Mouse (Mus musculus) layer of hippocampus, adult 18-20 months (tissue): ENCODE results near the gene Cpeb4. TPM values are rescaled to one million over a fixed set of nuclear protein-coding genes. Genes with fewer than 3 reads are reported as not detected.
A peak's percentile ranks its signal among the peaks of the same experiment; 100 is the strongest.

Experiments used
- DNase-seq, 2 experiments: peaks; one replicate each; pipeline ENCODE4 v3.0.0; 2022; ENCODE audit warnings: low spot score in 2 of 2
- total RNA-seq, 2 experiments: library from RNA; stranded (reverse); gene quantifications; 2 replicates each; pipeline ENCODE4 v1.2.3; 2021

Cpeb4 gene
- total RNA-seq, 2 experiments from 2014 or later: 148 to 155 TPM

DNA sequence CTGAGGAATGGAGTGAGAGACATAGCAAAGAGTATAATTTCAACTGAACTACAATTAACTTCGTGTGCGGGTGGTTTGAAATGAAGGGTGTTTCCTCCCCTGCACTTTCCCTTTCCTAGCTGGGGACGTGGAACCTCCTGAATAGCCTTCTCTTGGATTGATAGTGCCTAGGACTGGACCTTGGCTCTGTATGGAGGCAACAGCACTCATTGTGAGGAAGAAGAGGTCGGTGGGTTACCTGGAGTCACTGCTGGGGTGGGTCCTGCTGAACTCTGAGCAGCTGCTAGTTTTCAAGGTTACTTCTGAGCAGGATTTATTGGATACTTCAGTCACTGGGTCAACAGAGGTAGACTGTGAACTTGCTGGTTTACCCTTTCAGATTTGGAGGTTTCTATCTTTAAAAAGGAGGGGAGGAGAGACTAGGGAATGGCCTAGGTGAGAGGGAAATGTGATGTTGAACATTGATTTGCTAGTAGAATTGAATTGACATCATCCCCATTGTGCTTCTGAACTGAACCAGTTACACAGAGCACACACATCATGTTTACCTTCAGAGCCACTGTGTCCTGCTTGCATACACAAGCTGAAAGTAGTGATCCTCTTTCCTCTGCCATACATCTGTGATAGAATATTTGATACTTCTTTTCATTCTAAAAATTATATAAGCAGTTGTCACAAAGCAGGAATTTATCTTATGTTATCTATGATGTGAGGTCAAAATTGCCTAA lies 24.2 kb downstream of the Cpeb4 start:
- DNase-seq: no peak

- DNase-seq: no peak
Observed at GRCm38 (mm10) chr11:31896905-31897304, 24.9 kb downstream of the Cpeb4 start.

GRCm38 (mm10) chr11:31899166-31899565 lies 27.2 kb downstream of the Cpeb4 start:
- no peak for DNase-seq

- no peak for DNase-seq
Observed at GRCm38 (mm10) chr11:31900736-31901135, 28.7 kb downstream of the Cpeb4 start.

DNA sequence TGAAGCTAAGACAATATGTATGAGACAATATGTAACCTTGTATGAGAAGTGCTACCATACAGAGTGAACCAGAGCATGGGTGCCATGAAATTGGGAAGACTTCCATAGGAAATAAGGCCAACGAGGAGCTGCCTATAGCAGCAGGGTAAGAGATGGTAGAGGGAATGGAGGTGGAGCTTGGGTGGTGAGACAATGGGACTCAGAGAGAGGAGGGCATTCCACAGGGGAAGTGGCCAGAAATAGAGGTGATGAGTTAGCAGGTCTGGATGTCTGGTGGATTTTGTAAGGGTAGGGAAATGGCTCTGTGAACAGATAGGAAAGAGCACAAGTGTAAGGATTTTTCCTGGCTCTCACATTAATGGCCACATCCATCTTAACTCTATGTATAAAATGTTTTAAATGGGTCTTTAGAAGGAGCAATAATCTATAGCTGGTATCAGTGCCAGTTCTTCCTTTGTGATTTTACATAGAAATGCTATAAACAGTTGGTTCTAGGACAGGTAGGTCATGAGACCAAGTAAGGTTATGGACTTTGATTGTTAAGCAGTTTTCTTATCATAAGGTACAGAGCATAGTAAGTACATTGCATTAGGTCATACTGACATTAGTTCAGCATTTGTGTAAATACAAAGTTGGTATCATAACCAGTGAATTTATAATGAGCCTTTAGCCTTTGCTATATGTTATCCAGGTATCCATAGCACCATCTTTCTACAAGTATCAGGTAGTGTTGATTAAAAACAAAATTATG lies 30.4 kb downstream of the Cpeb4 start:
- no peak for DNase-seq

DNA sequence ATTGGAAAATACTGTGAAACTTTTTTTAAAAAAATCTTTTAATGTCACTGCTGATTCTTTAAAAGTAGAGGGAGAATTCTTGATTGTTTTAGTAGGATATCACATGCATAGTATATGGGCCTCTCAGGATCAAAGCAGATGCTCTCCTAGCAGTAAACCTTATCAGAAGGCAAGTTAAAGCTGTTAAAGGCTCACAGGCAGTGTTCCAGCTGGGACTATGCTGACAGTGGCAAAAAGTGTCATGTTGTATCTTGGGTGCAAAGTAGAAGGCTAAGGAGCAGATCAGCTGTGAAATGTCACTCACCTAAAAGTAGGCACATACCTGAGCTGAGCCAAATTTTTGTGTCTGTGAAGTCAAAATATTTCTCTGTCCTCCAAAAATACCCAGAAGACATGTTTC lies 34.5 kb downstream of the Cpeb4 start:
- DNase-seq: no peak

DNA sequence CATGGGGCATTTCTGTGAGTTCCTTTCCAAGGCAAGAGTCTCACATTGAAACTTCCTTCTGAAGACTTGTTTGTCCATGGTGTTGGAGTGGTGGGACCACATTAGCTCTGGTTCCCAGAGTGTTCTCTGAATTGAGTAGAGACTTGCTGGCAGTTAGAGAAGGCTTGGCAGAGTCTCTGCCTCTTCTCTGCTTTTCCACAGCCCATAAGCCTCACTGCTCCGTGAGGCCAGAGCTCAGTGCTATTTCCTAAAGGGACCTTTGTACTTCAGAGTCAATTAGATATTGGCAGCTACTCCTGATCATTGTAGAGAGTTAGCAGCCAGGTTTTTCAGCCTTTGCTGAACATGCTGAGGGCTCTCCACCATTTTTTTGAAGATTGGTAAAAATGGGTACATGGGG lies 35.6 kb downstream of the Cpeb4 start:
- DNase-seq: peak in 1 of 2 experiments; percentile 39

DNA sequence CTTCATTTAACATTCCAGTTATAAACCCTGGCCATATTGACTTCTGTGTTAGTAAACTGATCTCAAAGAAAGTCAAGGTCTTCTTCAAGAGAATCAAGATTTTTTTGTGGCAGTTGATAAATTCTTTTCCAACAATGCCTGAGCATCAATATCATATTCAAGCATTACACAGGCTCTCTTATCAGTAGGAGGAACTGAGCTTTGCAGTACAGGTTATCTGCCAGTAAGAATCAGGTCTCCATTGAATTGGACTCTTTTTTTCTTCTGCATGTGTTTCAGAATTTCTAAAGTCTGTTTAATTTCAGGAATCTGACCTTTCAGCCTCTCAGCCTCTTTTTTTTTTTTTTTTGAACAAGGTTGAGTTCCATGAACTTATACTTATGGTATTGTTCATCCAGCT lies 40.9 kb downstream of the Cpeb4 start:
- DNase-seq: no peak

- no peak for DNase-seq
Observed at GRCm38 (mm10) chr11:31917769-31918168, 45.8 kb downstream of the Cpeb4 start.

DNA sequence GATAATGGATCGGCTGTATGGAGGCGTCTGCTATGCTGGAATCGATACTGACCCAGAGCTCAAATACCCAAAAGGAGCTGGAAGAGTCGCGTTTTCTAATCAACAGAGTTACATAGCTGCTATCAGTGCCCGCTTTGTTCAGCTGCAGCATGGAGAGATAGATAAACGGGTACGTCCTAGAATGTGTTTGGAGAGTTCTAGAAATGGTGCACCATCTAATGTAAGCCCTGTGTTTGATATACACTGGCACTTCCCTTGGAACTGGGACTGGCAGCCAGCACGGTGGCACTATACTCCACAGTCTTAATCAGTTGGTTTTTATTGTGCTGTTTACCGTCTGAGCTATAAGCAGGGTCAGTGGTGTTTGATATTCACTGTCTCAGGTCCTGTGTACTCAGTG lies 58.0 kb downstream of the Cpeb4 start:
- no peak for DNase-seq

GRCm38 (mm10) chr11:31935652-31936051 lies 63.6 kb downstream of the Cpeb4 start:
- DNase-seq: no peak

DNA sequence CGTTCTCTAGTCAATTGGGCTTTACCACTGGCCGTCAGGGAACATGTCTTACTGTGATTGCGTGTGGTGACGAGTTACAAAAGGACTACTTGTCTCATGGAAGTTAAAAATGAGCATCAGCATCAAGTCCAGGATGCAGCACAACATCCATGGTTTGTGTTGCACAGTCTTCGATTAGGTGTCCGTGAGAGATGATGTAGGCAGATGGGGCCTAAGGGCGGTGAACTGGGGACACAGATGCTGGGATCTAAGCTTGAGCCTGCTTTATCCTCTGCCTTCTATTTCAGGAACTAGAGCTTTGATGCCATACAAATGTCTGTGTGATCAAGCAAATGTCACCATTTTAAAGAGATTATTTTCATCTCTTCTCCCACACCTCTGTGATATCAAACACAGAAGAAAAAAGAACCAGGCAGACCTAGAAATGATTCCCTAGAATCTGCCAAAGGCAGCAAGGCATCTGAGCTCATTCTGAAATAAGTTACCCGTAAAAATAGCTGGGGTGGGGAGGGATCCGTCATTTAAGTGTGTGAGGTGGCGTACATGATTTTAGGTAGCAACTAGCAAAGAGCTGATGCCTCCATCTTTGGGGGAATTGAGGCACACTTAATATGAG lies 65.0 kb downstream of the Cpeb4 start:
- no peak for DNase-seq

- DNase-seq: peak; percentile 67 to 81
Observed at GRCm38 (mm10) chr11:31940898-31941639, 69.1 kb downstream of the Cpeb4 start.

DNA sequence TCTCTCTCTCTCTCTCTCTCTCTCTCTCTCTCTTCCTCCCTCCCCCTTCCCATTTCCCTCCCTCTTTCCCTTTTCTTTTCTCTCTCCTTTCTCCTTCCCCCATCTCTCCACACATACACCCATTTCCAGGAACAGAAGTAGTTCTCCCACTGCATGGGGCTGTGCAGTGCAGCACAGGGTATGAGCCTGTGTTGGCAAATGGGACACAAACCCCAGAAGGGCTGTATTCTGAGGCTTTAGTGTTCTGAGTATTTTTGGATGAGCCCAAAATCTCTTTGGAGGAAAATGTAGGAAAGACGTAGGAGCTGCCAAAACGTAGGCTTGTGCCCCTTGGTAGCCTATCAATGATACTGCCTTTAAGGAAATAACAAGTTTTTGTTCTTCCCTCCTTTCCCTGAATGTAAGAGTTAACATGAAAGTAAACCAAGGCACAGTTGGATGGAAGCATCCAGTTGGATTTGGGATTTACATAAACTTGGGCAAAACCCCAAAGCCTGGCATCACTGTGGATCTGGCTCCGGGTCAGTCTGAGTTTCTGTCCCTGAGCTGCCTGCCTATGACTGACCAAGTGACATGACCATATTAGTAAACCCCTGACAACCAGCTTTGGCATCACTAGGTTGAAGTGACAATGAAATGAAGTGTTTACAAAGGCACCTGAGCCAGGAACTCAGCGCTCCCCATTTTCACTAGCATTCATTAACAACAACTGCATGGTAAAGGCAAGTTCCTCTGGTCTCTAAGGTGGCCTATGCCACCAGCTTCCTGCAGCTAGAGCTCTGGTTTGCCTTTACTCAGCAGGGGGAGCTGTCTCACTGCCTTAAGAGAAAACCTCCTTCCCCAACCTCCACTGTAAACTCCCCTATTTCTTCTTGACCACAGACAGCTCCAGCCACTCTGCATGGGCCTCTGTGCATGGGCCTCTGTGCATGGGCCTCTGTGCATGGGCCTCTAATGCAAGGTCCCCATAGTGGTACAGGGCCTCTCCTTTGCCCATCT lies 69.9 kb downstream of the Cpeb4 start:
- DNase-seq: no peak

GRCm38 (mm10) chr11:31945471-31945870 lies 73.5 kb downstream of the Cpeb4 start:
- no peak for DNase-seq

DNA sequence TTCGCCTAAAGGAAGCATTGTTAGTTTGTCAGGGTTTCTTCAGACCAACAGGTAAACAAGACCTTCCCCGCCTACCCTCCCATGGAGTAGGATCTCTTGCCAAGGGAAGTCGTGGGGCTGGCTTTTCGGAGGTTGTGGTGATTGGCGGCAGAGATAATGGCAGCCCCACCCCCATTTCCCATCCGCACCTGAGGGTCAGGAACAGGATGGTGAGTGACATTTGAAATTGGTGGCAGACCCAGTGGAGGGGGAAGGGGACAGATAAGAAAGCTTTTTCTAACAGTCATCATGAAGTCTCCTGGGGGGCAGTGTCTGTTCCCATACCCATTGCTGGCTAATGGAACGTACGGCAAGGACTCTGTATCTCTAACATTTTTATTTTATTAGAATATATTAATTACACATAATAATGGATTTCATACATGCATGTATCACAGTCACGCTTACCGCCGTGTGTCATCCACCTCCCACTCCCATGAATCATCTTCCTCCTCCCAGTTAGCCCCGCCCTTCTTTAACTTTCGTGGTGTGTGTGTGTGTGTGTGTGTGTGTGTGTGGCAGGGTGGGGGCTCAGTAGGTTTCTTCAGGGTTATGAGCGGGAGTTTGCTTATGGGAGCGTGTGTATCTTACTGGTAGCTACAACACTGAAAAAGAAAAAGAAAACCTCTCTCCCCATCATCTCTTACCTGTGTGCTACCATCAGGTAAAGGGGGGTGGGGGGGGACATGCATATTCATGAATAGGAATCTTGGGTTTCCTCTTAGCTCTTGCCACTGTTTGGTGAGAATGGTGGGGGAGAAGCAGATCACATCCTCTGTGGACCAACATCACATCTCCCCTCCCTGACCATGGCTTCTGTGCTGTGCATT lies 76.7 kb downstream of the Cpeb4 start:
- DNase-seq: peak in 1 of 2 experiments; percentile 50

GRCm38 (mm10) chr11:31949331-31949785 lies 77.3 kb downstream of the Cpeb4 start:
- peak; percentile 64 to 90 for DNase-seq

DNA sequence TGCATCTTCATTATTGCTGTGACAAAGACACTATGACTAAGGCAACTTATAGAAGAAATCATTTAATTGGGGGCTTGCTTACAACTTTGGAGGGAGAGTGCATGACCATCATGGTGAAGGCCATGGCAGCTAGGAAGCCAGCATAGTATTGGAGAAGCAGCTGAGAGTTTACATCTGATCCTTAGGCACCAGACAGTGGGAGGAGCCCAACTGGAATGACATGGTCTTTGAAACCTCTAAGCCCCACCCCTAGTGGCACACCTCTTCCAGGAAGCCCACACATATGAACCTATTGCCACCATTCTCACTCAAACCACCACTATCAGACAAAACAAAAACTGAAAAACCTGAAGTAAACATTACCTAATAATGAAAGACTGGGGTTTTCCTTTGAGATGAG lies 88.1 kb downstream of the Cpeb4 start:
- DNase-seq: no peak

DNA sequence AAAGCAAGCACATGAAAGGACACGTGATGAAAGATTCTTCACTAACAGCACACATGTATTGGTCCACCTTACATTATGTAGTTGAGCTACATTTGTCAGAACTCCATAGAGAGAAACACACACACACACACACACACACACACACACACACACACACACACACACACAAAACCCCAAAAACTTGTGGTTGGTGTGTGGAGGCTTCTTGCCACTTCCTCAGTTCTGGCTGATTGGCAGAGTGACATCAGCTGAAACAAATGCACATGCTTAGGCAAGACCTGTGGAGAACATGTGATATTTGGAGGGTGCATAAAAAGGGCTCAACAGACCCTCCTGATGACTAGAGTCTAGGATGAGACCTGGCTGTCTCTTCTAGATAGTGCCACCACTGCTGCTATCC lies 92.0 kb downstream of the Cpeb4 start:
- no peak for DNase-seq
